Mouse (Mus musculus) lung, postnatal 0 days (tissue): ENCODE results near the gene Fkbp11.

Experiments used
- CTCF ChIP-seq: IDR thresholded peaks from 2 replicates; pipeline ENCODE4 v1.5.1; 2016; ENCODE audit warnings: antibody characterized with exemption, mild to moderate bottlenecking
- EP300 ChIP-seq: IDR thresholded peaks from 2 replicates; pipeline ENCODE4 v1.6.1; 2016; ENCODE audit warnings: antibody characterized with exemption, mild to moderate bottlenecking, control low read depth

DNA sequence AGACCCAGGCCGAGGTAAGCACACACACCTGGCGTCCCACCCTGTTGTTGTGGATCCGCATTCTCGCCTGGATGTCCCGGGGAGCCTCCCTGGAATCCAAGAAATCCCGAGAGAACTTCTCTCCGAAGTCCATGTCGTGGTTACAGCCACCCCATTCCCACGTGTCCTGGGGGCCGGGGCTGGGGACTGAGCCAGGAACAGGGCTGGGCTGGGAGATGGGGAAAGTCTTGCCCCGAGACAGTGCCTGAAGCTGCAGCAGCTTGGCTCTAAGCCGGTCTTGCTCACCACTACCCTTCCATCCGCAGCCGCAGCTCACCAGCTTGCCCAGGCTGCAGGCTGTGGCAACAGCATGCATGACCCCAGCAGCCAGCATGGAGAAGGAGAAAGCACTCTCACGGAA, 46.1 kb upstream of the Fkbp11 start:
- no peak for TF ChIP-seq CTCF
- TF ChIP-seq EP300: no peak
